Mouse (Mus musculus) right cerebral cortex, adult 18-20 months (tissue): ENCODE results near the gene Rgs21.
A peak's percentile ranks its signal among the peaks of the same experiment; 100 is the strongest.

Experiments
- DNase-seq: peaks from one replicate; pipeline ENCODE4 v3.0.0; 2022; ENCODE audit warnings: mixed read lengths

Rgs21 gene

DNA sequence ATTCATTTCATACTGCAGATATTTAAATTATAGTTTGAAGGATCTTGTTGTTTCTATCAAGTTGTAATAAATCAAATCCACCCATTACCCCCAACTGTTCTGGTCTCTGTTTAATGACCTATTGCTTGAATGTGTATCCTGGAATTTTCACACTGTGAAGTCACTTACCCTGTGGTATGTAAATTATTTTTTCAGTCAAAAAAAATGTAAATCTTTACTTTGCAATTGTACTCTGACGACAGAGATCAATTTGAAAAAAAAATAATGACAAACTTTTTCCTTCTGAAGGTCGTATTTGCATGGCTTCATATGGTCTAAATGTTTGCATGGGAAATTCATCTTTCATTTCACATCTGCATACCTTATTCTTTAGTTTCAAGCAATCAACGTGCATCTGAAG lies at the start of gene Rgs21:
TSS of gene Rgs21 (minus strand) at position 101 of the 400 bp plus-strand sequence.
- DNase-seq: no peak

DNA sequence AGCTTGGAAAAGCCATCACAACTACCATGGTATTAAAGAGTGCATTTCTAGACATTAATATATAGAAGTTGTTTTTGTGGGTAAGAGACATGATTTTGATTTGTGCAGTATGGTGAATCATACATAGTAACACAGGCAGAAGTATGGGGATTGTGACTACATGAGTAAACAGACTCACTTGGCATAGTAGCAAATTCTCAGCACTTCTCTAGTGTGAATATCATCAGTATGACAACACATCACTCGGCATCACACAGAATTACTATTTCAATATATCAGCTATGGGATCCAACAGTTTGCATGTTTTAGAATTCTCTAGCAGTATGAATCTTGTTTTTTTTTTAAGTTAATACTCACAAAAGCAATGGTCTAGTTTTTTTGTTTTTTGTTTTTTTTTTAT lies 36.6 kb upstream of the Rgs21 start:
- no peak for DNase-seq

DNA sequence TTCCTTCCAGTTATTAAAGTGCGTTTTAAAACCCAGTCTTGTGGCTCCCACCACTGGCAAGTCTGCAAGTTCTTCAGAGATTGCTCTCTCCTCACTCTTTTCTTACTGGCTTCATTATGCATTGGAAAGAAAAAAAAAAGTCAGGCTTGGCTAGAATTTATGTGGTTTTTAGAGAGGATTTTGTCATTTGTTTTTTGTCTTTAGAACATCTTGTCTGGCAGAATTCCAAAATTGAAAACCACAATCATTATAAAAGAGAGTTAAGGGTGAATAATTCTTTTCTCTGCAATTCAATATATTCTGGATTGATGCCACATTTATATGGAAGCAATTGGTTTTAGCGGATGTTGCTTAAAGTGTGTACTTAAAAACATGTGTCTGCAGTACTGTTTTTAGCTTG lies 35.5 kb upstream of the Rgs21 start:
- no peak for DNase-seq

DNA sequence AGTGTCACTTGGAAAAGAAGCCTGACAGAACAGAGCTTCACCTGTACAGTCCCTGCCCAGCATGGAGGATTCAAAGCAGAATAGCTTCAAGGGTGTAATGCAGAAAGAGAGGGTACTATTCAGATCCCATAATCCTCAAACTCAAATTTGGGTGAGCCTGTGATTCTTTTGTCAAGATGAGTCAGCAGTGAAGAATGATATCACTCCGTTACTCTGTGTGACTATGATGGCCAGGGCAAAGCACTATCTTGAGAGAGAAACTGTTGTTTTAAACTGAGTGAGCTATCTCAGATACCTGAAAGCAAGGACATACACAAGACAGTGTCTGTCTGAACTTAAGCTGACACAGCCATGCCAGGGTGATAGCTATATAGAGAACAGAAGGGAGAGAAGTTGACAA lies 11.9 kb upstream of the Rgs21 start:
- no peak for DNase-seq

DNA sequence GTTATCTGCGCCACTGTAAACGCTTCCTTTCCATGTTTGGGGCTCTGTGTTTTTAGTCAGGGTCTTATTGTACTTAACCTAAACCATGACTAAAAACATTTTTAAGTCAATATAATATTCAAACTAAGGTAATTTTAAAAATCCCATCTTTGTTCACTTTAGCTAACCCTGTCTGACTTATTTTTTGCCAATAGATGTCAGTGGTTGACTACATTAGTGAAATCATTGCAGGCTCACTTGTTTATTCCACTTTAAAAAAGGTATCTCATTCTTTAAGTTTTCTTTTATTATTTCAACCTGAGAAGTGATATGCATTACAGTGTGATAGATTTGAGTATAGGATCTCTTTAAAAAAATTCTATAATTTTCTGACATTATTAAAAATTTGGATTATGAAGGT lies 5.5 kb upstream of the Rgs21 start:
- DNase-seq: no peak

DNA sequence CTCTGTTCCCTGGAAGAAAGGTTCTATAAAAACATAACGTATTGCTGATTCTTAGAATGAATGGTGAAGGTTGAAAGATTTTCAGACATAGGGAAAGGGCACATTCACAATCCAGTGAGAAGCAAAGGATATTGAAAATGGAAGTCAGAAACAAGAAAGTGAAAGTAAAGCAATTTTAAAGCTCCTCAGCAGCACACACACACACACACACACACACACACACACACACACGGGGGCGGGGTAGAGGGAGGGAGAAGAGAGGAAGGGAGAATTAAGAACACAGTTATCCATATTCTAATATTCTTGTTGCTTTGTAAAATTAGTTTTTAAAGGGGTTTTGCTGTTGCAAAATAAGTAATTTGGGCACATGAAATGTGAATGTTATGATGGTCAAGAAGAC lies 2.4 kb upstream of the Rgs21 start:
- no peak for DNase-seq

DNA sequence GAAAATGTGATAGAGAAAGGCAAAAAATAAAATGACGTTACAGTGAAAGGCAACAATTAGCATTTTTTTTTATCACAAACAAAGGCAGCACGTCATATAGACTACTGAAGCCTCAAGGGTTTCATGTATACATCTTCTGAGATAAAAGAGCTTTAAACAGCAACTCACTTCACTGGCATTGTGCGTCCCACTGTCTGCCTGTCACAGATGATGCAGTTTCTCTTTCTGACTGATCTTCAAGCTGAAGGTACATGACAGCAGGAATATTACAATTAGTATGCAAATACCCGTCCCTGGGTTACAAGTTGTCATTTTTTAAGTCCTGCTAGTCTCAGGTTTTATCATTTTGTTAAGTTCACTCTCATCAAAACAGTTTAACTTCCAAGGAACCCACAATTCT lies 22.3 kb downstream of the Rgs21 start:
- DNase-seq: no peak

DNA sequence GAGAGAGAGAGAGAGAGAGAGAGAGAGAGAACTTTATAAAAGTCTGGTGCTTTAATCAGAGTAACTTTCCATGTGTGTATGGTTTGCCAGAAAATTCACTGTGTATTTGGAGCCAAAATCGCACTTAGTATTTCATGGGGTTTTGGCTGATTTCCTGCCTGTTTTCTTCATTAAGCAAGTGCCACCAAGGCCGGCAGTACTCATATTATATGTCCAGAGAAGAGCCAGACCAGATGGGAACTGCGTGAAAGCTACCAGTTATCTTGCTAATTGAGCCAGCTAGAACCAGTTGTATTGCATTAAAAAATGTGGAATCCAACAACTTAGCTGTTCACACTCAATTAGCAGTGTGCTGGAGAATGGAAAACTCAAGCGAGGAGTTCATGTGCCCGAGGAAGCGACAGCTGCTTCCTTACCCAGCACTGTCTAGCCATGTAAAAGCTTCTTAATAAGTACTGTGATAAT lies 22.9 kb downstream of the Rgs21 start:
- no peak for DNase-seq

DNA sequence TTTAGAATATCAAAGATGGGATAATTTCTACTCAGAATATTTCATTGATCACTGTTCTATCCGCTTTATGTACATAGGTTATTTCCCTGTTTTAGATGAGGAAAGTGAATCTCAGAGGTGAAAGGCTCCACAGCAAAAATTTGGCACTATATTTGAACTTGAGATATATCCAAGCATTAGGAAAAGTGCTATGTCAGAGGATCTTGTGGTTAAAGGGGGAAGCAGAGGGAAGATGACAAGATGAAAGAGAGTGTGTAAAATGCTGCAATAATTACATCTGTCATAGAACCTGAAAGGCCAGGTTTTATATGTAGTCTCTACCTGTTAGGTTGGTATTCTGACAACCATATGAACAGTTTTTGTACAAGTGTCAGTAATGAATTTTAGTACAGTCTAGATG lies 35.7 kb downstream of the Rgs21 start:
- DNase-seq: no peak

DNA sequence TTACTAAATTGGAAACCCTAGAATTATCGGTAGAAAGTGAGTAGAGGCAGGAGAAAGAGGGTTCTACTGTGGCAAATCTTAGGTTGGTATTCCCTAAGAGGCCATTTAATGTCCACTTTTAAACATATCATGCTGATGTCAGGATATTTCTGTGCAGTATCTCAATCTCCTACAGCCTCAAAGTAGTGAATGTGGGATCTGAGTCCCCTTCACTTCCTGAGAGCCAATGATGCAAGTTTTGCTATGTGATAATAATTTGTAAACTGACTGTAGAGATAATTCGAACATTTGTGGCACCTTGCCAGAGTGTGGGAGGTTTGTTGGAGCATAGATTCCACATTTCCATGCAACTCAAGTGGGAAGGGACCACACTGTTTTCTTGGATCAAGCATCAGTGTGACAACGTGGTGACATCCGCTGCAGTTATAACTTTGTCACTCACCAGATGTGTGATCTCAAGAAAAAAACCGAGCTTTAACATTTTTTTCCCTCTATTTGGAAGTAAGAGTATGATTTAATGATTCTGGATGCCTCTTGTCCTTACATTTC lies 49.5 kb downstream of the Rgs21 start:
- DNase-seq: peak; percentile 40

DNA sequence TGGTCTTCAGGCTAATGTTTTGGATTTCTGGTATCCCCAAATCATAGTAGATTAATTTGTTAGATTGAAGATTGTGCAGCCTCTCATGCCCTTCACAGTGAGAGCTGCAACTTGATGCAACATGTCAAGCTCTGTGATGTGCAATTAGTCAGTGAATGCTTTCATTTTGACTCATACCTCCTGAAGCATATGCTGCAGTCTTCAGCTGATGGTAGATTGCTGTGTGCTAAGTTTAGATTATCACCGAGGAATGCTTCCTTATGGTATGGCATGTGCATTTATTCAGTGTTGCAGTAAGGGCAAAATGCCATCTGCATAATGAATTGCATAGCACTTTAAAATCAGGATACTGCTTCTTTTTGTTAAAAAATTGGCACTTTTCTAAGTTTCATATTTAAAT lies 65.2 kb downstream of the Rgs21 start:
- peak; percentile 18 for DNase-seq

DNA sequence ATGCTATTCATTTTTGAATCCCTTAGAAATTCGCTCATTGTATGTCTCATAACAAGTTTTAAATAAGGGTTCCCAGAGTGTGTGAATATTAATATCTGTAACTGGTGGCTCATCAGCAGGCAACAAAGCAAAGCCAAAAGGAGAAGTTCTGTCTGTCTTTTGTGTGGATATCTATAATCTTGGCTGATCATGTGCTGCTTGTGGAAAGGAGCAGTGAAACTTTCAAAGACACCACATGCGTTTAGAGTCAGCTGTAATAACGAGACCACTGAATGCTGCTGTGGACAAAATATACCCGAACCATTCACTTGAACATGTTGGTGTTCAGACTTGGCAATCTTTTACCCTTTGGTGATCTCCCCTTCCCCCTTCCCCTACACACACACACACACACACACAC lies 67.0 kb downstream of the Rgs21 start:
- DNase-seq: no peak

DNA sequence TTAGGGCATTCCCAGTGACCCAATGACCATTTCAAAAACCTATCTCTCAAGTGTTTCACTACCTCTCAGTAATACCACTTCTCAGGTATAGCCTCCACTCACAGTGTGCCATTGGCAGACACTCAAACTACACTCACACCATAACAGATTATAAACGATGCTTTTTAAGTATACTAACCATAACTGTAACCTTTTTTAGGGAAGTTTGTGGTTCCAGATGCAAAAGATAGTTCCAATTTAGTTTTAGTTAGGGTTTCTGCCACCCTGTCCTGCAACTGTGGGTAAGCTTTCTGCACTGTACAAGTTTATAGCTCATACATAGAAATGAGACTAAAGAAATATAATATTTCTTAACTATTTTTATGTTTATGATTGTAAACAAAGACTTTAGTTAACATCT lies 67.7 kb downstream of the Rgs21 start:
- DNase-seq: no peak

DNA sequence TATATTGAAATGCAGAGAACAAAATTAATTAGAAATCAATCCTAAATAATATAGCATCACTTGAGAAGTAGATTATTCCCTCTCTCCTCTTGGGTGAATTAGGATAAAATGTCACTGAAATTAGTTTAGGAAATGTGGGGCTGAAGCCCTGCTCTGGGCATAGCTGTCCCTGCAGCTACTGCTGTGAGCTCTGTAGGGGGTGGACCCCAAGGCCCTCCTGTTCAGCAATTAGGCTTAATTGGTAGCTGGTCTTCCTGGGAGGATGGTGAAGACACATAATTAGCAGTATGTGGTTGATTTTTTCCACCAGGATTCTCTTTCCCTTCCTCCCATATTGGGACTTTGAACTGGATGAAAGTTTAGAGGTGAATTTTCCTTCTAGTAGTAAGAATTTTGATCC lies 68.7 kb downstream of the Rgs21 start:
- no peak for DNase-seq

DNA sequence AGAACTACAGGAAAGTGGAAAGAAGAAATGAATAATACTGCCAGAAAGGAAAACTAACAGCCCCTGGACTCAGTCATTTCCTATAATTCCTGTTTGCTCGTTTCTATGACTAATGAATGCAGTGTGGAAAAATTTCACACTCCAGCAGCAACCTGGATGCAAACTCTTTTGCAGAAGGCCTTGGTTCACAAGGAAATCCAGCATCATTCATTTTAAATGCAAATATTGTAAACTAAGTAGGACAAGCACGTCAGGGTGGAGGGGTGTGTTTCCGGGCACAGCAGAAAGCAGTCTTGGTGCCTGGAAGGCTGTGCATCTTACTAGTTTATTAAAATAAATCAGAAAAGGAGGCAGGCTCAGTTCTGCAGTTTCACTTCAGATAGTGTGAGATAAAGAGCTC lies 69.4 kb downstream of the Rgs21 start:
- DNase-seq: peak; percentile 12

DNA sequence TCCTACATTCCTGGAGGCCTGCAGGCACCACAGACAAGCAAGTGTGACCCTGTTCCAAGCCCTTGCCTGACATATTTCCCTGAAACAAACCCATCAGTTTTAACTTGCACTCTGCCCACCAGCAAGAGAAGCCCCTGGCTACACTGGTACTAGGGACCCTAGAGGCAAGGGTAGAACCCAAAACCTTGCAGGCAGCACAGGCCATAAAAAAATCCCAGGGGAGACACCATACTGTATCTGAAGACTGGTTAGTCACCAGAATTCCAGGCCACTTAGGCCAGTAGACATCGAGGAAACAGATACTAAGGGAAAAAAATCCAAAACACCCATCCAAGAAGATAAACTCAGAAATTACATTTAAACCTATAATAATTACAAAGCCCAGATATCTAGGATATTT lies 74.1 kb downstream of the Rgs21 start:
- no peak for DNase-seq

DNA sequence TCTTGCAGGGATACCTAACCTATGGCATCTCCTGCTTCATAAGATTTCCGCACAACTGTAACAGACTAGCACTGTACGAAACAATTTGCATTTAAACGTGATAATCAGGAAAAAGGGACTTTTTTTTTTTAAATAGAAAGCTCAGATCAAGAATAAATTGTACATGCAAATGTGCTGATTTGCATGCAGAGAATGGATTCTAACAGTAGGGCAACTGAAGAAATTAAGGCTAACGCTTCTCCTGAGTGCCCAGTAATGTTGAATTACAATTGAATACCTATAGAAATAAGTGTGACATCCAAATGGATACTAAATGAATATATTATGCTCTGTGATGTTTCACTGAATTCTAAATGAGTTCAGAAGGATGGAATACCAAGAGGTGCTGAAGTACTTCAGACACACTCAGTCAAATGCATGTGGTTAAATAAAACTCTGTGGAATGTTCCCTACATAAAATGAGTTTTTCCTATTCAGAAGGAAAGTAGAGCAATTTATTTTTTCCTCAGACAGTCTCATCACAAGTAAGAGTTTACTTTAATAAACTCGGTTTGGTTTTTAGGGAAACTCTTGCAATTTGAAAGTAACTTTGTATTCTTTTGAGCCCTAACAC lies 79.1 kb downstream of the Rgs21 start:
- no peak for DNase-seq
